Mouse (Mus musculus) right cerebral cortex, postnatal 25 days (tissue): ENCODE measurements around the gene Pitpna.

Experiments used
- DNase-seq: peaks from one replicate; pipeline ENCODE4 v3.0.0; 2022

Gene Pitpna

DNA sequence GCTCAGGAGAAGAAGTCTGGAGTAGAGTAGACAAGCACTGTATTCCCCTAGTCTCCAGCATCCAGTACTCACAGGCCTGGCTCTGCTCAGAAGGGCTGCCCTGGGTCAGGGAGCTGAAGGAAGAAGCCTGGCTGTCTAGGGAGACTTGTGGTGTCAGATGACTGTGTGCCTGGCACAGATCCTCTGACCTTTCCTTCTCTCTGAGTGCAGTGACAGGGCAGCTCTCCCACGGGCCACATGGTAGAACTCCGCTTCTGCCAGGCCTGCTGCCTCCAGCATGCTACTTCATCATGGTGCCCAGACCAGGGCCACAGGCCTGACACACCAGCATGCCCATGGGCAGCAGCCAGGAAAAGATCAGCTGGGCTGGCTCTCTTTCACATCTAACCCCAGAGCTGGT, 22.0 kb upstream of the Pitpna start:
- no peak for DNase-seq

DNA sequence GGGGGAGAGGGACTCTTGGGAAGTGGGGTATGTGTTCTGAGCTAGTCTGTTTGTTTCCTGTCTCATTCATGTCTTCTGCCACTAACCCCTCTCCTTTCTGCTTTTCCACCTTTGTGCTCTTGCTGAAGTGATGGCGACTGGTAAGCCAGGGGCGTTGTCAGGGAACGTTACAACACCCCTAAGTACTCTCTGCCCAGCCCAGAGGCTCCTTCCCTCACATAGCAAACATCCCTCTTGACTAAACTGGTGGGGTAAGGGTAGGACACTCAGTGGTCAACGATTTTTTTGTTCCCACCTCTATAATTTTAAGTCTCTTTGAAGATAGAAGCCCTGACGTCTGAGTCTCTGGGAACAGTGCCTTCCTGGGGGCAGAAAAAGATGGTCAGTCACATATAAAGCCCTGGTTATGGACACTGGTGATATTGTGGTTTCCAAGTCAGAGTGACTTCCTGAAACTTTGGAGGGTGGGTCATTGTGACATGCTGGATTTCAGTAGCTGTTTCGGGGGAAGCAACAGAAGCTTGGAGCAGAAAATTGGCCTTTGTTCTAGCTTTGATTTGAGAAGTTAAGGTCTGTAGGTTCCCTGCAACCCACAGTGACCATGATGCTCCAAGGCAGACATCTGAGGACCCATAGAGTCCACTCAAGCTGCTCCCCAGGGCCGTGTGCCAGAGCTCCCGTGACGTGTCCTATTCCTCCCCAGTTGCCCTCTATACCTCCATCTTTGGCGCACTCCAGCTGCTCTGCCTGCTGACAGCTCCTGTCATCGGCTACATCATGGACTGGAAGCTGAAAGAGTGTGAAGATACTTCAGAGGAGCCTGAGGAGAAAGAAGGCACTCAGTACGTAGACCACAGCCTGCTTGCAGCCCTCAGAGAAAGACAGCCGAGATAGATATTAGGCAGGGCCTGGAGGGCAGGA, 21.4 kb upstream of the Pitpna start:
- no peak for DNase-seq

DNA sequence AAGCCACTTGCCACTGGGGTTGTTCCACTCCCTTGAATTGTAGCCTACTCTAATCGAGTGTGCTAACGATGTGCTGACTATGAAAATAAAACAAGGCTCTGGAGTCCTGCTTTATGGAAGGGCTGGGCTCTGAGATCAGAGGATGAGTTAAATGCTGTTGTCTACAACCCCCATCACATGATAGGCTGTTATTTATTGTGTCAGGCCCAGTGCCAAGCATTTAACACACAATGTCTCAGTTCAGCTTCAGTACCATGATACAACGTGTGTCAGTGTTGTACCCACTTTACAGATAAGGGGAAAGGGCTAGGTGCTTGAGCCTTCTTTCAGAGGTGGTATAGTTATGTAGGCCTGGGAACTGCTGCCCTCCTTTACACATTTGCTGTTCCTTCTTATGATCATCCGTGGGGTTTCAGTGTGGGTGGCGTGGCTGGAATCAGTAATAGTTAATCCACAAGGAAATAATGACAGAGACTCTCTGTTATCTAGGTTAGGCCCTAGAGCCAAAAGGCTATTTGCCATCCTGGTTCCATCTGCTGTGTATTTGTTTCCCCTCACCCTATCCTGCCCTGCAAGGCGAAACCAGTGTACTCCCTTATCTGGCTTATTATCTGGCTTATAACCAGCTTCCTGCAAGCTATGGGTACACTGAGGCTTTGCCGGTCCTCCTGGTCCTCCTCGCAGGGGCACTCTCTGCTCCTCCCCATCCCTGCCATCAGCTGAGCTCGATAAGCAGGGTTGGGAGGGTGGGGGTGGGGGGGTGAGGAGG, 20.4 kb upstream of the Pitpna start:
- DNase-seq: no peak

DNA sequence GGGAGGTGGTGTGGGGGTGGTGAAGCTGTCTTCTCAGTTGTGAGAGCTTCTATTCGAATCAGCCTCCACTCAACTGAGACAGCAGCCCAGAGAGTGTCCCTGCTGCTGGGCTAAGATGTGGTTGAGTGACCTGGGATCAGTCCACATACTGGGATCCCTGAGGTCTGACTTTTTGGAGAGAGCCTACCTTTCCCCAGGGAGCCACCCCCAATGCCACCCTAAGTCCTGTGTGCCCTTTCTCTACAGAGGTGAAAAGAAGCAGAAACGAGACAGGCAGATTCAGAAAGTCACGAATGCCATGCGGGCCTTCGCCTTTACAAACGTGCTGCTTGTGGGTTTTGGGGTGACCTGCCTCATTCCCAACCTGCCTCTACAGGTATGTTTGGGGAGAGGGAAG, 19.8 kb upstream of the Pitpna start:
- no peak for DNase-seq

DNA sequence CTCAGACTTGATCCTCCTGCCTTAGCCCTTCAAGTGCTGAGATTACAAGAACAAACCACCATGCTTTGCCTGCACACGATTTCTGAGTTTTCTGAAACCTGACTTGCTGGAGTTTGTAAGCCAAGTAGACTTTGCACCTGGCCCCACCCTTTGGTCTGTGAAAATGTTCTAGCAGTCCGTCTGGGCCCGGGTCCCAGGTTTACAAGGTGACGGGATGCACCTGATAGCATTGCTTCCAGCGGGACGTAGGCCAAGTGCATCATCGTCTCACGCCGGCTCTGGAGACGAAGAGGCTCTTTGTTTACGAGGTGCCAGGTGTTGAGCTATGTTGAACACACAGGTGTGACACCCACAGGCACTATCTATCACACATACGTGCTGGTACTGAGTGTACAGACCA, 18.9 kb upstream of the Pitpna start:
- no peak for DNase-seq

DNA sequence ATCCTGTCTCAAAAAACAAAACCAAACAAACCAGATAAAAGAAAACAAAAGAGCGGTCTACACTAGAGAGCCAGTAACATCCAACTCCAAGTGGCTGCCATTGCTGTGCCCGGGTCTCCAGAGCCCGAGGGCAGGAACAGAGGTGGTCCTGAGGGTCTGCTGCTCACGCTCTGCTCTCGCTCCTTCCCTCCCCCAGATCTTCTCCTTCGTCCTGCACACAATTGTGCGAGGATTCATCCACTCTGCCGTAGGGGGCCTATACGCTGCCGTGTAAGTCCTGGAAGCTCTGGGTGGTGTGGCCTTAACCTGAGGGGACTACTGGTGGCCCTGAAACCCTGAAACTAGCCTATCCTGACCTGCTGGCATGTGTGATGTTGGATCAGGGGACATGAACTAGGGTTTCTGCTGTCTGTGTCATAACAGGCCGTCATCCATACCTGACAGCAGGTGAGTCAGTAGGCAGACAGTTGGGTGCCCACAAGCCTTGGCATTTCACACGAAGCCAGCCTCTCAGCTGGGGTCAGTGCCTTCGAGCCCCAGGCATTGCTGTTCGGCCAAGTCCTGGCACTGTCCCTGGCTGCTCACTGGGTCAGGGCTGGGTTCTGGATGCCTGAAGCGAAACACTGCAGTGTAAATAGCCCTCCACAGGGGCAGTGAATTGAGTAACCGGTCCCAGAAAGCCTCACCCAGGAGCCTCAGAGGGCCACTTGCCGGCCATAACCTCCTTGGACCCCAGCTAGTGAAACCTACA, 17.3 kb upstream of the Pitpna start:
- no peak for DNase-seq

DNA sequence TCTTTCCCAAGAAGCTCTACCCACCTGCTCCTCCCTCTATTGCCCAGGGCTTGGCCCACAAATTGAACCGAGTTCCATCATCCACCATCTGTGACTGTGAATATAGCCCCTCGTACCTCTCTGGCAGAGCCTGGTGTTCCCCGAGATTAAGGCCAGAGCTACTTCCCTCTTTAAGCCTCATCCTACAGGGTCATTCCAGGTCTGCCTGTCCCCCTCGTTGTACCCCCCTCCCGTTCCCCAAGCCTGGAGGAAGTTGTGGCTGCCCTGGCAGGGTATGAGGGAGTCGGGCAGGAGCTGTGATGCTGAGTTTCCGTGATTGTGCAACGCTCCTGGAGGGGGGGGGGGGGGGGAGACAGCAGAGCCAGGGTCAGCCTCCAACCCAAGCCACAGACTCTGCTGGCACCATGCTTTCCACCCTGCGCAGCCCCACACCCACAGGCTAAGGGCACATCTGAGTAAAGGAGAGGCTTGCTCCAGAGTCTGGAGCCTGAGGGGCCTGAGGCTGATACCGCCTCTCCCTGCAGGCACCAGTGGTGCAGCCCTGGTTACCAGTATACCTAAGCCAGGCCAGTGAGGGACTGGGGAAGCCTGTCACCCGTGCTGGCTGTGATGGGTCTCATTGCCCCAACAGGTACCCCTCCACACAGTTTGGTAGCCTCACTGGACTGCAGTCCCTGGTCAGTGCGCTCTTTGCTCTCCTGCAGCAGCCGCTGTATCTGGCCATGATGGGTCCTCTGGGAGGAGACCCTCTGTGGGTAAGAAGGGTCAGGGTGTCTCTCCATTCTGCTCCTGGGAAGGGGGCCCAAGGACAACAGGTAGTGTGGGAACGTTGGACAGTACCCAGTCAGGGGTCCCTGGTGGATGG, 16.5 kb upstream of the Pitpna start:
- DNase-seq: no peak

DNA sequence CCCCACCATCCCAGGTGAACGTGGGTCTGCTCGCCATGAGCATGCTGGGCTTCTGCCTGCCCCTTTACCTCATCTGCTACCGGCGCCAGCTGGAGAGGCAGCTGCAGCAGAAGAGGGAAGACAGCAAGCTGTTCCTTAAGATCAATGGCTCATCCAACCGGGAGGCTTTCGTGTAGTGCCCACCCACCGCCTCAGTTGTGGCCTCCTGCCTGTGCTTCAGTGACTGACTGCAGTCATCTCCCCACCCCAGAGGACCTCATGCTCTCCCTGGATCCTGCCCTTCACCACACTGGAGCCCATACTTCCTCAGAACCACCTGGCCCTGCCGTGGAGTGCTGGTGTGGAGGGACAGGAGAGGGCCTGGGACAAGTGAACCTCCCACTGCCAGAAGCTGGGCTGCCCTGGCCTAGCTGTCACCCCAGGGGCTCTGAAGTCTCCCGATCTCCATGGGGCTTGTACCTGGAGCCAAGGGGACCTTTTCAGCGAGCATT, 15.6 kb upstream of the Pitpna start:
- DNase-seq: peak; percentile 51

DNA sequence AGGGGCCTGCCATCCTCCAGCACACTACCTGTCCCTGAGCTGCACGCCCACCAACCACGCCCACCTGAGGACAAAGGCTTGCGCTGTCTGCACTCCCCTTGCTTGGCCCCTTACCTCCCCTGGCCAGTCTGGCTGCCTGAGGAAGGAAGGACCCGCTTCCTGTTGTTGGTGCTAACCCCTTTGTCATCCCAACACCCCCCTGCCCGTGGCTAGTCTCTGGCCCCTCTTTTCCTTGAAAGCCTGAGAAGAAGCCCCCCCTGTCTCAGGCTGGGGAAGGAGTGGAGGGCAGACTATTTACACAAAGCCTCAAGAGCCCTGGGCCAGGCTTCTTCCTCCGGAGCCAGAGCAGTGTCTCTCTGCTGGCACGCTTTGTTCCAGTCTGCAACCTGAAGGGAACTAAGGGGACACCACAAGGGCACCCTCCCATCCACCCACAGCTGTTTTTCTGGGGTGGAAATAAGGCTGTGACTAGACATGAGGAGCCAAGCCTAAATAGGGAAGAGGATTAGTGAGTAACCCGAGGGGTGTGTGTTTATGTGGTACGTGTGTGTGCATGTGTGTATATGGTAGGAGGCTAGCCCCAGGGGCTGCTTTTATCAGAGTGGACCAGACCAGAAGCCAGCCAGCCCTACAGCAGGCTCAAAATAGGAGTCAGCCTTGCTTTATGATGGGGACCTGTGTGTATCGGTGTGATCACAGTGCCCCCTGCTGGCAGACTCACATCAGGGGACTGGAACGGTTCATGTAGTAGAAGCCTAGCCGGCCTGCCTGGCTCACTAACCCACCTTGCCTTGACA, 14.8 kb upstream of the Pitpna start:
- peak; percentile 86 for DNase-seq

DNA sequence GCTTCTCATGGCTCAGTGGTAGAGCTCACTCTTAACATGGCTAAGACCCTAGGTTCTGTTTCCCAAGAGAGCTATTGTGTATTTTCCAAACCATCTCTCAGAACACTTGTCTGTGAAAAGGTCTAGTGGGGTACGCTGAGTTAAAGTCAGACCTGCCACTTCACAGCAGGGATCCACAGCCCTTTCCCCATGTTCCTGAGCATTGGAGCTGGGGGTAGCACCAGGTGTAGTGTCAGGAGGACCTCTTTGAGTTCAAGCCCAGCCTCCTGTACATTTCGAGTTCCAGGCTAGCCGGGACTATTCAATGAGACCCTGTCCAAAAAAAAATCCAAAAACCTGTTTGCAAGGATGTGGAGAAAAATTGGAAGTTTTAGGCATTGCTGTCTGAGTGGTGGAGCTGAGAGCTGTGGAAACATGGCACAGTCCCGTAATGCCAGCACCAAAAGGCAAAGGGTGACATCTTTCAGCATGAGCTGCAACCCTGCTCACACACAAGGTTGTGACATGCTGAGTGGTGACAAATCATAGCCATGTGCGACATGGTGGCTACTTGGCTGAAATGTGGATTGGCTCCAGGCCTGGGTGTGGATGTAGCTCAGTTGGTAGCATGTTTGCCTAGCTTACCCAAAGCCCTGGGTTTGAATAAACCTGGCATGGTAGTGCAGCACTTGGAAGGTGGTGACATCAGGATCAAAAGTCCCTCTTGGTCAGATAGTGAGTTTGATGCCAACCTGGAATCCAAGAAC, 13.3 kb upstream of the Pitpna start:
- DNase-seq: no peak

DNA sequence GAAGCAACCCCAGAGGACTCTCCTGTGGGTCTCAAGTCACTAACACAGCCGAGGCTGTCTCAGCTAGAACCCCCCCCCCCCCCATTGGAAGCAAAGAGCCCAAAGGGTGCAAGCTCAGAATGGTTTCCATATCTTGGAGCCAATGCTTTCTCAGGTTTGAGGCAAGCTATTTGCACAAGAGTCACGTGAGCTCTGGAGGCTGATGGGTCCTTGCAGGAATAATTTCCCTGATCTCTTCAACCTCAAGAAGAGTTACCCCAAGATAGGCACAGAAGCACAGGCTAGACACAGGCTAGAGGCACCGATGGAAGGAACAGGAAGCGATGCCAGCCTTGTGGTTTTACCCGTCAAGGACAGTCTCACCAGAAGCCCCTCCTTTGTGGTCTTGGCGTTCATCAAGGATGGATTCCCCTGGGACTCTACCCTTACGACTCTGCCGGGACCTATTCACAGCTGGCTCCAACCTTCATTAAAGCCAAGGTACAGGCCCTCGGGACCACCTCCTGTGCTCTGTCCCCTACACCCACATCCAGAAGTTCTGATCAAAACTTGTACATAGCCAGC, 12.3 kb upstream of the Pitpna start:
- DNase-seq: no peak

DNA sequence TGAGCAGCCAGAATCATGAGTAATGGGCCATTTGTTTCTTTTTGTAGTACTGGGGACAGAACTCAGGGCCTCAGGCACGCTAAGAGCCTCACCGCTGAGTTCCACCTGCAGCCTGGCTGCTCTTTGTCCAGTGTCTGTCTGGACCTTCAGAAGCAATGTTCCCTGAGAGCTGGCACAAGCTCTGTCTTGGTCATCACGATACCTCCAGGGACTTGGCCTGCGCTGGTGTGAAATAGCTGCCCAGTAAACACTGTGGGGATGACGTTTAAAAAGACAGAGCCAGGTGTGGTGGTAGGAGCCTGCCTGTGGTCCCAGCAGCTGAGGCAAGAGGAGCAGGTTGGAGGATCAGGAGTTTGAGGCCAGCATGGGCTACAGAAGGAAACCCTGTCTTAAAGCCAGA, 9.3 kb upstream of the Pitpna start:
- no peak for DNase-seq

DNA sequence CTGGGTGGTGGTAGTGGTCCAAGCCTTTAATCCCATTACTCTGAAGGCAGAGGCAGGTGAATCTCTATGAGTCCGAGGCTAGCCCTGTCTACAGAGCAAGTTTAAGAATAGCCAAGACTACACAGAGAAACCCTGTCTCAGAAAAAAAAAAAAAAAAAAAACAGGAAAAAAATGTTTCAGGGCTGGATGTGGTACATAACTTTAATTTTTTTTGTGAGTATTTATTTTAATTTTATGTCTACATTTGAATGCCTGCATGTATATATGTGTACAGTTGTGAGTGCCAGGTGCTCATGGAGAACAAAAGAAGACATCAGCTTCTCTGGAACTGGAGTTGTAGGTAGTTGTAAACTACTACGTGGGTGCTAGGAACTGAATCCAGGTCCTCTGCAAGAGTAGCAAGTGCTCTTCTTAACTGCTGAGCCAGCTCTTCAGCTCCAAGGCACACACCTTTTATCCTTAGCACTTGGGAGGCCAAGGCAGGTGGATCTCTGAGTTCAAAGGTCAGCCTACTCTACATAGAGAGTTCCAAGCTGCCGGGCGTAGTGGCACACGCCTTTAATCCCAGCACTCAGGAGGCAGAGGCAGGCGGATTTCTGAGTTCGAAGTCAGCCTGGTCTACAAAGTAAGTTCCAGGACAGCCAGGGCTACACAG, 6.3 kb upstream of the Pitpna start:
- DNase-seq: no peak

DNA sequence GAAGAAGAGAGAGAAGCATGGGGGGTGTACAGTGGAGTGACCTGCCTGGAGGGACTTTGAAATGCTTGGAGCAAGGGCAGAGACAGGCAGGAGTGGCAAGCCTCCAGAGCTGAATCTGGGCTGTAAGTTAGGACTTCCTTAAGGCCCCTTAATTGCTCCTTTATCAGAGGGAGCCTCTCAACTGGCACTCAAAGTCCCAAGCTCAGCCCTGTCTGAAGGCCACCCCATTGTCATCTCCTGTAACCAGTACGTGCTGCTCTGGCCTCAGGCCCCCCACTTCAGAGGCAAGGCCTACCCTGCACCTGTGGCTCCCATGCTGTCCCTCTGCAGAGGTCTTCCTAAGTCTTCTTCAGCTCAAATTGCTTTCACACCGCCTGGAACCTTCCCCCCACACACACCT, 4.4 kb upstream of the Pitpna start:
- no peak for DNase-seq

DNA sequence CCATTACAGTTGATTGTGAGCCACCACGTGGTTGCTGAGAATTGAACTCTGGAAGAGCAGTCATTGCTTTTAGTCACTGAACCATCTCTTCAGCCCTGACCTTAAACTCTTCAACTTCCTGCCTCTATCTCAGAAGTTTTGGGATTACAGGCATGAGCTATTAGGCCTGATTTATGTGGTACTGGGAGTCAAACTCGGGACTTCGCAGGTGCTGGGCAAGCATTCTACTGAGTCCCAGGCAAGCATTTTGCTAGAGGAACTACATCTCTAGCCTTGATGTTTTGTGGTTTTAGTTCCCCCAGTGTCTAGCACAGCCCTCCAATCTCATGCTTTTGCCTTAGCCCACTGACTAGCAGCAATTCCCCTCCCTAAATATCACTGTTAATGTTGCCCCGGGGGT, 2.8 kb upstream of the Pitpna start:
- no peak for DNase-seq

DNA sequence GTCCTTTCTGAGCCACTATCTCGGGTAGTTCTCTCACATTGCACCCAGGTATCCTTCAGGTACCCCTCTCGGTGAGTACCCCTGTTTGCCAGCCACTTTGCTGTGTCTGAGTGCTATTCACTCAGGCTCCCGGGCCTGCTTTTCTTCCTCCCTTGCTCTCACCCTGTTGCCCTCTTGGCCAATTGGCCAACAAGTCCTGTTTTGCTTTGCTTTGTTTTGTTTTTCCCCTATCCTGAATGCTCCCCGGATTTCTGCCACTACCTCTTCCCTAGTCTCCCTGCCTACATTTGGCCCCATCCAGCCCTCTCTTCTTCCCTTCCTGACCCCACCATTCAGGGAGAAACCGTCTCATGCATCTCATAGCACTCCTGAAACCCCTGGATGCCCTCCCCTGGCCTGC, 1.9 kb upstream of the Pitpna start:
- no peak for DNase-seq

DNA sequence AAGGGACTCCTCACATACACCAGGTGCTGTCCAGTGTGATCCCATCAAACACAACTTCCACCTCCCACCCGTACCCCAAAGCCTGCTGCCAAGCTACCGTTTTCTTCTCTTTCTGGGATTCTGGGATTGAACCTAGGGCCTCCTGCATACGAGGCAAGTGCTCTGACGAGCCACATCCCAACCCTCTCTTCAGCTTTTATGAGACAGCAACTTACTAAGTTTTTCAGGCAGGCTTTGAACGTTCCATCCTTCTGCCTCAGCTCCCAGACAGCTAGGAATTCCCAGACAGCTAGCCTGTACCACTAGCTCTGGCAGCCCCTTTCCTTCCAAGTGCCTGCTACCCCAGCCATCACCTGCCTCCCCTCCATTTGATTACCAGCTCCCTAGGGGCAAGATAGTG, 934 bp upstream of the Pitpna start:
- DNase-seq: no peak

DNA sequence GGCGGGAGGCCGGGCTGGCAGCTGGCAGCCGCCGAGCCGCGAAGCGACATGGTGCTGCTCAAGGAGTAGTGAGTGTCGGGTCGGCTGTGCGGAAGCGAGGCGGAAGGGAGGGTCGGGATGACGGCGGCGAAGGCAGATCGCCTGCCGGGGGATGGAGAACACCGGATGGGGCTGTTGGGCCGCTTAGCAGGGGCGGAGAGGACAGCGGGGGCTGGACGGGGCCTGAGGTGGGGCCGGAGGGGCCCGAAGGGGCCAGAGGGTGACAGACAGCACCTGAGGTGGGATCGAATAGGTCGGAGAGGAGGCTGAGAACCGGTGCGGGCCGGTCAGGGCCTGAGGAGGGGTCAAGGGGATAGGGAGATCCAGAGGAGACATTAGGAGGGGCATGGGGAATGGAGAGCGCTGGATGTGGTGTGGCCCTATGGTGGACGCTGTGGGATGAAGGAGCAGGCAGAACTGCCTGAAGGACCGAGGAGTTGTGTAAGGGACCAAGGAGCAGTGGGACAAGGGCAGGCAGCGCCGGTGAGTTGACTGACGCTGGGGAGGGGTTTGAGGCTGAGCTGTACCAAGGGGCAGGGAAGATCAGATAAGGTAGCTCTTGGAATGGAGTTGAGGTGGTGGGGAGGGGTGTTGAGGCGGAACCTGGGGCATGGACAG, 516 bp downstream of the Pitpna start:
- DNase-seq: no peak

DNA sequence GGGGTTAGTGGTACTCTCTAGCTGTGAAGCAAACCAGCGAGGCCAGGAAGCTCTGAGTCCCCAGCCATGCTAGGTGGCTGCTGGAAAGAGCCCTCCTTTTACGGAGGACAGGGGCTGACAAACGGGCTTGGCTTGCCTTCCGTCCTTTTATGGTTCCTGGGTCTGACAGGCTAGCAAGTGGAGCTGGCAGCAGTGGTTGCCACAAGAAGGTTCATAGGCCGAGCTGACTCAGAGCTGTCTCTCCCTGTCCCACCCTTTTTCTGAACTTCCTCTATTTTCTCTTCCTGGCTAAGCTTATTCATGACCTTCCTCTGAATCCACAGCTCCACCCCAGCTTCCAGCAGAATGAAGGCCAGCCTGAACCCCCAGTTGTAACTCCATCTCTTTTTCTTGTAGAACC, 4.7 kb downstream of the Pitpna start:
- no peak for DNase-seq
